Mouse (Mus musculus) brain, embryonic 14.5 days (tissue): ENCODE measurements around the gene Hoxb3.

Experiments
- CTCF ChIP-seq: fragments of 200-500 bp; IDR thresholded peaks from 2 replicates; pipeline ENCODE4 v1.5.1; 2012; ENCODE audit warnings: inconsistent platforms, mild to moderate bottlenecking, moderate library complexity, borderline replicate concordance; ENCODE audit not compliant: insufficient read depth, insufficient read length; ENCODE audit errors: extremely low read depth
- POLR2A ChIP-seq: fragments of 200-500 bp; IDR thresholded peaks from 2 replicates; pipeline ENCODE4 v1.6.1; 2012; ENCODE audit warnings: mild to moderate bottlenecking, inconsistent platforms, borderline replicate concordance; ENCODE audit not compliant: poor library complexity, insufficient read depth, insufficient read length, severe bottlenecking; ENCODE audit errors: extremely low read depth

GRCm38 (mm10) chr11:96332618-96333032 is 9.5 kb downstream of the Hoxb3 start:
- TF ChIP-seq POLR2A (no peak), CTCF (no peak)
